Mouse (Mus musculus): ENCODE measurements around the gene Dbx1. TPM values are rescaled to one million over a fixed set of nuclear protein-coding genes. Genes with fewer than 3 reads are reported as not detected.

Gene Dbx1
- polyA plus RNA-seq, 1 experiment: not detected

GRCm38 (mm10) chr7:49633375-49633956 lies 3.2 kb downstream of the Dbx1 start:
- DNase-seq (ENCODE audit: low spot score): no peak

GRCm38 (mm10) chr7:49632391-49632790 lies 4.3 kb downstream of the Dbx1 start:
- DNase-seq (ENCODE audit: low spot score): no peak

GRCm38 (mm10) chr7:49631885-49632284 lies 4.8 kb downstream of the Dbx1 start:
- DNase-seq (ENCODE audit: low spot score): no peak

GRCm38 (mm10) chr7:49620160-49620559 lies 16.5 kb downstream of the Dbx1 start:
- no peak for DNase-seq (ENCODE audit: low spot score)

GRCm38 (mm10) chr7:49617087-49617486 lies 19.6 kb downstream of the Dbx1 start:
- no peak for DNase-seq (ENCODE audit: low spot score)

GRCm38 (mm10) chr7:49616258-49616735 lies 20.4 kb downstream of the Dbx1 start:
- DNase-seq (ENCODE audit: low spot score): no peak

GRCm38 (mm10) chr7:49604965-49605795 lies 31.5 kb downstream of the Dbx1 start:
- no peak for DNase-seq (ENCODE audit: low spot score)

- no peak for DNase-seq (ENCODE audit: low spot score)
Observed at GRCm38 (mm10) chr7:49604244-49604643, 32.4 kb downstream of the Dbx1 start.

- DNase-seq (ENCODE audit: low spot score): peak; percentile 41
Observed at GRCm38 (mm10) chr7:49601191-49601975, 35.3 kb downstream of the Dbx1 start.

- no peak for DNase-seq (ENCODE audit: low spot score)
Observed at GRCm38 (mm10) chr7:49599950-49600349, 36.7 kb downstream of the Dbx1 start.

- DNase-seq (ENCODE audit: low spot score): no peak
Observed at GRCm38 (mm10) chr7:49598225-49598624, 38.4 kb downstream of the Dbx1 start.

- no peak for DNase-seq (ENCODE audit: low spot score)
Observed at GRCm38 (mm10) chr7:49597776-49598175, 38.9 kb downstream of the Dbx1 start.

- DNase-seq (ENCODE audit: low spot score): no peak
Observed at GRCm38 (mm10) chr7:49589635-49590034, 47.0 kb downstream of the Dbx1 start.

- no peak for DNase-seq (ENCODE audit: low spot score)
Observed at GRCm38 (mm10) chr7:49586530-49587120, 50.0 kb downstream of the Dbx1 start.

GRCm38 (mm10) chr7:49583176-49583575 lies 53.5 kb downstream of the Dbx1 start:
- DNase-seq (ENCODE audit: low spot score): no peak

- no peak for DNase-seq (ENCODE audit: low spot score)
Observed at GRCm38 (mm10) chr7:49582551-49582950, 54.1 kb downstream of the Dbx1 start.

GRCm38 (mm10) chr7:49581951-49582350 lies 54.7 kb downstream of the Dbx1 start:
- no peak for DNase-seq (ENCODE audit: low spot score)

Other genes with a start within 250 kb of the Dbx1 start
- gene Htatip2, start 122.3 kb upstream of the Dbx1 start, polyA plus RNA-seq (2012; rRNA removed): 49.6 and 57.0 TPM in 2 replicates
- 19.7 and 22.0 TPM in 2 replicates for gene Prmt3, start 141.5 kb upstream of the Dbx1 start, polyA plus RNA-seq (2012; rRNA removed)